22 mouse cellular contexts compared by ENCODE assay signal in genomic region chr2:76984384-76984783, GRCm38 (mm10). TPM values are rescaled to one million over a fixed set of nuclear protein-coding genes. Genes with fewer than 3 reads are reported as not detected.
DNase-seq lines count a peak whose midpoint lies in the region; ATAC-seq and TF ChIP-seq lines count a peak whose summit lies in the region.
"Had no signal": no experiment of that assay in that cellular context is flagged by ENCODE, and none has a peak within 500 bp of the region (broad histone marks: within the 10 kb centered on the region; RNA-seq: fewer than 3 reads in every experiment).

No protein-coding gene starts in this region.

- H3K4me2 ChIP-seq in heart, embryonic 13.5 days, result peak overlapping the region; percentile 70
- no peak overlapping the region for H3K4me2 ChIP-seq in hindbrain, postnatal 0 days (ENCODE audit: low read depth, low read length)
- H3K4me2 ChIP-seq in hindbrain, embryonic 14.5 days (replicated peaks), result no peak overlapping the region
- no peak overlapping the region for H3K4me2 ChIP-seq in embryonic facial prominence, embryonic 15.5 days (replicated peaks)
- H3K4me2 ChIP-seq: embryonic facial prominence, embryonic 13.5 days; neural tube, embryonic 12.5 days had no signal

- peak overlapping the region; percentile 97 for H3K27ac ChIP-seq in heart, embryonic 13.5 days (replicated peaks)
- H3K27ac ChIP-seq in hindbrain, postnatal 0 days, result no peak overlapping the region
- no peak overlapping the region for H3K27ac ChIP-seq in hindbrain, embryonic 14.5 days
- H3K27ac ChIP-seq in embryonic facial prominence, embryonic 15.5 days (replicated peaks), result no peak overlapping the region
- H3K27ac ChIP-seq: embryonic facial prominence, embryonic 13.5 days; kidney, postnatal 0 days; neural tube, embryonic 12.5 days; stomach, postnatal 0 days had no signal

- H3K4me3 ChIP-seq in heart, embryonic 13.5 days, result no peak overlapping the region
- H3K4me3 ChIP-seq in hindbrain, postnatal 0 days (ENCODE audit: low read length), result no peak overlapping the region
- H3K4me3 ChIP-seq in hindbrain, embryonic 14.5 days (replicated peaks; ENCODE audit: low read length), result no peak overlapping the region
- H3K4me3 ChIP-seq in embryonic facial prominence, embryonic 15.5 days (replicated peaks), result no peak overlapping the region
- H3K4me3 ChIP-seq: embryonic facial prominence, embryonic 13.5 days; neural tube, embryonic 12.5 days had no signal

- no peaks in the 10 kb centered on the region for H3K27me3 ChIP-seq in heart, embryonic 13.5 days (replicated peaks)
- no peaks in the 10 kb centered on the region for H3K27me3 ChIP-seq in hindbrain, postnatal 0 days (ENCODE audit: insufficient read depth, low read length)
- no peaks in the 10 kb centered on the region for H3K27me3 ChIP-seq in hindbrain, embryonic 14.5 days (ENCODE audit: control insufficient read depth, insufficient read depth, low read length)
- no peaks in the 10 kb centered on the region for H3K27me3 ChIP-seq in embryonic facial prominence, embryonic 15.5 days
- H3K27me3 ChIP-seq: embryonic facial prominence, embryonic 13.5 days; neural tube, embryonic 12.5 days had no signal

- 40% methylated on average over 5 of the region's 5 CpGs for WGBS in heart, embryonic 13.5 days
- WGBS in hindbrain, postnatal 0 days, result 75% methylated on average over 5 of the region's 5 CpGs
- 83% methylated on average over 5 of the region's 5 CpGs for WGBS in hindbrain, embryonic 14.5 days
- 66% methylated on average over 5 of the region's 5 CpGs for WGBS in embryonic facial prominence, embryonic 15.5 days

- no peak for ATAC-seq in heart, embryonic 13.5 days (ENCODE audit: extremely low read depth, insufficient number of reproducible peaks, low FRiP score, low TSS enrichment)
- no peak for ATAC-seq in hindbrain, postnatal 0 days
- ATAC-seq in hindbrain, embryonic 14.5 days (ENCODE audit: low FRiP score), result no peak
- peak; percentile 73; the same call in 1 of the 2 replicates for ATAC-seq in embryonic facial prominence, embryonic 15.5 days (ENCODE audit: insufficient number of reproducible peaks, low FRiP score, low TSS enrichment, low read depth)
- ATAC-seq: forebrain, embryonic 14.5 days had no signal

- intact Hi-C loops in heart, postnatal 25 days (cut with DNase I), result no loop called here

- peaks cover 6% of the 10 kb centered on the region for H3K36me3 ChIP-seq in heart, embryonic 13.5 days
- no peaks in the 10 kb centered on the region for H3K36me3 ChIP-seq in hindbrain, postnatal 0 days (ENCODE audit: insufficient read depth, low read length)
- no peaks in the 10 kb centered on the region for H3K36me3 ChIP-seq in hindbrain, embryonic 14.5 days (replicated peaks; ENCODE audit: control insufficient read depth, insufficient read depth)
- no peaks in the 10 kb centered on the region for H3K36me3 ChIP-seq in embryonic facial prominence, embryonic 15.5 days
- H3K36me3 ChIP-seq: embryonic facial prominence, embryonic 13.5 days; neural tube, embryonic 12.5 days had no signal

- H3K9me3 ChIP-seq in heart, embryonic 13.5 days, result no peaks in the 10 kb centered on the region
- no peaks in the 10 kb centered on the region for H3K9me3 ChIP-seq in hindbrain, postnatal 0 days (ENCODE audit: low read length)
- H3K9me3 ChIP-seq in hindbrain, embryonic 14.5 days (ENCODE audit: control insufficient read depth, low read length), result no peaks in the 10 kb centered on the region
- H3K9me3 ChIP-seq in embryonic facial prominence, embryonic 15.5 days (replicated peaks), result no peaks in the 10 kb centered on the region
- H3K9me3 ChIP-seq: embryonic facial prominence, embryonic 13.5 days; neural tube, embryonic 12.5 days had no signal

- peak; percentile 30 for DNase-seq in gastrocnemius, adult 18-20 months (ENCODE audit: low spot score)
- DNase-seq in gastrocnemius, postnatal 25 days, result no peak
- DNase-seq in heart, postnatal 25 days (ENCODE audit: low spot score), result no peak
- peak; percentile 27 for DNase-seq in hindbrain, postnatal 0 days (ENCODE audit: low spot score)
- no peak for DNase-seq in hindbrain, embryonic 14.5 days (ENCODE audit: low spot score)
- DNase-seq: adrenal gland, postnatal 10 days; cerebellum, adult 2 months; cerebellum, postnatal 25 days; gastrocnemius, postnatal 14 days; kidney, adult 2 months; left cerebral cortex, postnatal 4 days; lung, postnatal 4 days; right cerebral cortex, postnatal 14 days; thymus, adult 2 months; thymus, postnatal 4 days had no signal

- no peak for TF ChIP-seq CTCF in hindbrain, postnatal 0 days (IDR thresholded peaks at IDR 0.05; ENCODE audit: low read depth)

- peaks cover 23% of the 10 kb centered on the region for H3K4me1 ChIP-seq in heart, embryonic 13.5 days
- H3K4me1 ChIP-seq in hindbrain, postnatal 0 days (ENCODE audit: insufficient read depth, low read length), result no peaks in the 10 kb centered on the region
- no peaks in the 10 kb centered on the region for H3K4me1 ChIP-seq in hindbrain, embryonic 14.5 days (replicated peaks; ENCODE audit: control insufficient read depth, insufficient read depth, low read length)
- no peaks in the 10 kb centered on the region for H3K4me1 ChIP-seq in embryonic facial prominence, embryonic 15.5 days
- H3K4me1 ChIP-seq: embryonic facial prominence, embryonic 13.5 days; neural tube, embryonic 12.5 days had no signal

- H3K9ac ChIP-seq in heart, embryonic 13.5 days, result no peak overlapping the region
- no peak overlapping the region for H3K9ac ChIP-seq in hindbrain, postnatal 0 days (replicated peaks; ENCODE audit: low read length)
- H3K9ac ChIP-seq in hindbrain, embryonic 14.5 days, result no peak overlapping the region
- no peak overlapping the region for H3K9ac ChIP-seq in embryonic facial prominence, embryonic 15.5 days
- H3K9ac ChIP-seq: embryonic facial prominence, embryonic 13.5 days; neural tube, embryonic 12.5 days had no signal

RNA-seq across cellular contexts. Expression of gene Ttn, which starts 2.0 kb away (rescaled TPM):
- total RNA-seq in gastrocnemius, adult 18-20 months (2021), result 1,000 to 10,000 TPM; 4,889 to 5,895 TPM
- total RNA-seq in gastrocnemius, postnatal 25 days (2021), result 1,000 to 10,000 TPM; 6,049 to 7,005 TPM
- 426 and 512 TPM in 2 replicates for polyA plus RNA-seq in heart, embryonic 13.5 days (2015; fragmentation: Nextera tagmentation; extraction: Ambion mirVana)
- 1,000 to 10,000 TPM; 2,867 to 3,123 TPM for total RNA-seq in heart, postnatal 25 days (2021)
- total RNA-seq in hindbrain, postnatal 0 days (2014; rRNA removed), result 0.58 and 11.1 TPM in 2 replicates
- polyA plus RNA-seq in hindbrain, postnatal 0 days (2015; fragmentation: Nextera tagmentation; extraction: Ambion mirVana), result 0.64 and 0.73 TPM in 2 replicates
- polyA plus RNA-seq in hindbrain, embryonic 14.5 days (2014; fragmentation: Nextera tagmentation; extraction: Ambion mirVana), result 0.37 and 0.39 TPM in 2 replicates
- 92.9 and 159 TPM in 2 replicates for polyA plus RNA-seq in embryonic facial prominence, embryonic 15.5 days (2015; fragmentation: Nextera tagmentation; extraction: Ambion mirVana)

Comparison
In these comparisons a context has a peak if more than half of its experiments do, and no peak if none do; other contexts are left out.
1. DNase-seq: peak in gastrocnemius, adult 18-20 months (single experiment) and hindbrain, postnatal 0 days (single experiment); none in gastrocnemius, postnatal 25 days (single experiment), heart, postnatal 25 days (single experiment) and hindbrain, embryonic 14.5 days (single experiment).
2. RNA of gene Ttn, which starts 2.0 kb away (total RNA-seq): 6,049 to 7,005 TPM in gastrocnemius, postnatal 25 days, 4,889 to 5,895 TPM in gastrocnemius, adult 18-20 months and 2,867 to 3,123 TPM in heart, postnatal 25 days; 0.58 to 11.1 TPM in hindbrain, postnatal 0 days; every median in the first group is over 100 times any median in the second.